In genomic region chr12:80861916-80862315, GRCm38 (mm10) we compare ENCODE assay signal across 10 mouse cellular contexts.
DNase-seq lines count a peak whose midpoint lies in the region; ATAC-seq and TF ChIP-seq lines count a peak whose summit lies in the region.
"Had no signal": no experiment of that assay in that cellular context is flagged by ENCODE, and none has a peak within 500 bp of the region (broad histone marks: within the 10 kb centered on the region; RNA-seq: fewer than 3 reads in every experiment).

No protein-coding gene starts in this region.

- no peak overlapping the region for H3K4me2 ChIP-seq in lung, embryonic 14.5 days
- no peak overlapping the region for H3K4me2 ChIP-seq in heart, embryonic 16.5 days (ENCODE audit: low read depth, low read length)
- H3K4me2 ChIP-seq: intestine, embryonic 15.5 days had no signal

- no peak overlapping the region for H3K4me3 ChIP-seq in lung, embryonic 14.5 days (ENCODE audit: low read depth, low read length)
- no peak overlapping the region for H3K4me3 ChIP-seq in heart, embryonic 16.5 days (ENCODE audit: low read length)
- H3K4me3 ChIP-seq: intestine, embryonic 15.5 days had no signal

- peak; percentile 77 for DNase-seq in heart, adult 11 months
- DNase-seq in heart, postnatal 4 days = no peak
- DNase-seq in lung, embryonic 14.5 days = peak; percentile 27
- no peak for DNase-seq in lung, postnatal 14 days
- DNase-seq in cerebellum, adult 9-10 months = peak; percentile 92
- DNase-seq in ovary, postnatal 10 days (ENCODE audit: low spot score) = no peak
- DNase-seq: adrenal gland, postnatal 14 days had no signal

- H3K36me3 ChIP-seq in lung, embryonic 14.5 days (ENCODE audit: insufficient read depth) = no peaks in the 10 kb centered on the region
- H3K36me3 ChIP-seq in heart, embryonic 16.5 days (ENCODE audit: control insufficient read depth, insufficient read depth) = no peaks in the 10 kb centered on the region
- H3K36me3 ChIP-seq: intestine, embryonic 15.5 days had no signal

- 0 out of 2 replicates have a peak, but pooled peaks cover 2% of the 10 kb centered on the region for H3K4me1 ChIP-seq in lung, embryonic 14.5 days (ENCODE audit: insufficient read depth)
- peaks cover 23% of the 10 kb centered on the region for H3K4me1 ChIP-seq in heart, embryonic 16.5 days (ENCODE audit: control insufficient read depth, insufficient read depth, low read length)

- 0% methylated on average over 1 of the region's 1 CpGs for WGBS in lung, embryonic 14.5 days
- WGBS in heart, embryonic 16.5 days = 0% methylated on average over 1 of the region's 1 CpGs

- no peaks in the 10 kb centered on the region for H3K27me3 ChIP-seq in lung, embryonic 14.5 days (ENCODE audit: insufficient read depth, low read length)
- H3K27me3 ChIP-seq in heart, embryonic 16.5 days (ENCODE audit: control insufficient read depth, insufficient read depth, low read length) = no peaks in the 10 kb centered on the region
- H3K27me3 ChIP-seq: intestine, embryonic 15.5 days had no signal

- H3K27ac ChIP-seq in lung, embryonic 14.5 days (ENCODE audit: low read depth) = no peak overlapping the region
- H3K27ac ChIP-seq in heart, embryonic 16.5 days (ENCODE audit: low read length) = peak overlapping the region; percentile 78
- H3K27ac ChIP-seq: intestine, embryonic 15.5 days had no signal

- H3K9ac ChIP-seq in lung, embryonic 14.5 days = no peak overlapping the region
- no peak overlapping the region for H3K9ac ChIP-seq in heart, embryonic 16.5 days (ENCODE audit: low read length)
- H3K9ac ChIP-seq: intestine, embryonic 15.5 days had no signal

- TF ChIP-seq CTCF in lung, embryonic 14.5 days (IDR thresholded peaks at IDR 0.05; ENCODE audit: low read depth) = no peak

- ATAC-seq in lung, embryonic 14.5 days (ENCODE audit: insufficient read depth) = no peak
- peak; percentile 52 for ATAC-seq in heart, embryonic 16.5 days (replicated peaks; ENCODE audit: extremely low read depth, insufficient read depth, low FRiP score)
- ATAC-seq in activated CD4-positive, CD25-positive, alpha-beta regulatory T cell, adult 4 months = no peak
- ATAC-seq: intestine, embryonic 15.5 days had no signal

- H3K9me3 ChIP-seq in lung, embryonic 14.5 days (ENCODE audit: low read depth, low read length) = no peaks in the 10 kb centered on the region
- H3K9me3 ChIP-seq in heart, embryonic 16.5 days (replicated peaks; ENCODE audit: control insufficient read depth, low read length) = no peaks in the 10 kb centered on the region
- H3K9me3 ChIP-seq: intestine, embryonic 15.5 days had no signal

Comparison
In these comparisons a context has a peak if more than half of its experiments do, and no peak if none do; other contexts are left out.
1. DNase-seq: peak in heart, adult 11 months (single experiment), lung, embryonic 14.5 days (single experiment) and cerebellum, adult 9-10 months (single experiment); none in heart, postnatal 4 days (single experiment), lung, postnatal 14 days (single experiment) and ovary, postnatal 10 days (single experiment).